Mouse (Mus musculus): ENCODE data around the gene Olfr1082. TPM values are rescaled to one million over a fixed set of nuclear protein-coding genes. Genes with fewer than 3 reads are reported as not detected.
"Not testable (repeated sequence)": the region's sequence is repeated elsewhere in the genome, so short reads cannot be mapped to it uniquely, and the experiment has no call there.

Olfr1082 gene
- polyA plus RNA-seq (2014; fragmentation: Nextera tagmentation; extraction: Ambion mirVana), result not detected in 2 replicates

- not testable (repeated sequence) for H3K9ac ChIP-seq (replicated peaks; ENCODE audit: low read length); H3K4me2 ChIP-seq (ENCODE audit: low read length); H3K36me3 ChIP-seq (ENCODE audit: control insufficient read depth, insufficient read depth, low read length); H3K9me3 ChIP-seq (ENCODE audit: control insufficient read depth, low read length); H3K27me3 ChIP-seq (ENCODE audit: control insufficient read depth, insufficient read depth, low read length); ATAC-seq (ENCODE audit: low FRiP score, low TSS enrichment); H3K4me1 ChIP-seq (ENCODE audit: control insufficient read depth, insufficient read depth, low read length); DNase-seq; H3K27ac ChIP-seq (replicated peaks; ENCODE audit: low read depth, low read length); H3K4me3 ChIP-seq (replicated peaks; ENCODE audit: low read depth, low read length)
- WGBS, result 40% methylated on average over 1 of the region's 1 CpGs
Observed at GRCm38 (mm10) chr2:86598866-86599265, at the start of gene Olfr1082. Gene Olfr1082, minus strand, starts transcription at chr2:86598966.

DNA sequence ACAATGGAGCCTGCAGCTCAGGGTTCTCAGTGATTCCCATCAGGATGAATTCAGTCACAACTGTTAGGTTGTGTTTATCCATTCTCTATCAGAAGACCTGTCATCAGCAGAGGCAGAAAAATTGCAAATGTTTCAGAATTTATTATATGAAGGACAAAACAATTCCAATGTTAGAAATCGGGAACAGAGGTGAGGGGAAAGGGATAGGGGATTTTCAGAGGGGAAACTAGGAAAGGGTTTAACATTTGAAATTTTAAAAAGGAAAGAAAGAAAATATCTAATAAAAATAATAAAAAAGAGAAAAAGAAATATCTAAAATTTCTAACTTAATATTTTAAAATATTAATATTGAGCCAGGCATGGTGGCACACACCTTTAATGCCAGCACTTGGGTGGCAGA, 40.9 kb upstream of the Olfr1082 start, which contains the start of gene Olfr1084:
TSS of gene Olfr1084 (minus strand) at position 101 of the 400 bp plus-strand sequence.
- H3K9ac ChIP-seq (replicated peaks; ENCODE audit: low read length), result not testable (repeated sequence)

GRCm38 (mm10) chr2:86558135-86558534, 40.6 kb downstream of the Olfr1082 start, which contains the start of gene Olfr1080:
Gene Olfr1080, minus strand, starts transcription at chr2:86558235.
- H3K4me3 ChIP-seq (replicated peaks; ENCODE audit: low read depth, low read length); H3K27me3 ChIP-seq (ENCODE audit: control insufficient read depth, insufficient read depth, low read length); H3K36me3 ChIP-seq (ENCODE audit: control insufficient read depth, insufficient read depth, low read length); H3K27ac ChIP-seq (replicated peaks; ENCODE audit: low read depth, low read length); H3K9me3 ChIP-seq (ENCODE audit: control insufficient read depth, low read length); H3K4me1 ChIP-seq (ENCODE audit: control insufficient read depth, insufficient read depth, low read length); DNase-seq; H3K4me2 ChIP-seq (ENCODE audit: low read length); H3K9ac ChIP-seq (replicated peaks; ENCODE audit: low read length); ATAC-seq (ENCODE audit: low FRiP score, low TSS enrichment): not testable (repeated sequence)

More for the DNA sequence above, 40.9 kb upstream of the Olfr1082 start, which contains the start of gene Olfr1084:
- H3K9me3 ChIP-seq (ENCODE audit: control insufficient read depth, low read length); H3K4me1 ChIP-seq (ENCODE audit: control insufficient read depth, insufficient read depth, low read length); H3K27ac ChIP-seq (replicated peaks; ENCODE audit: low read depth, low read length); H3K27me3 ChIP-seq (ENCODE audit: control insufficient read depth, insufficient read depth, low read length); H3K36me3 ChIP-seq (ENCODE audit: control insufficient read depth, insufficient read depth, low read length); DNase-seq; ATAC-seq (ENCODE audit: low FRiP score, low TSS enrichment); H3K4me2 ChIP-seq (ENCODE audit: low read length); H3K4me3 ChIP-seq (replicated peaks; ENCODE audit: low read depth, low read length): not testable (repeated sequence)
- WGBS, result 91% methylated on average over 1 of the region's 1 CpGs

Other genes starting within 250 kb of the Olfr1082 start
- gene Olfr1055, start 248.7 kb downstream of the Olfr1082 start, polyA plus RNA-seq (2014; fragmentation: Nextera tagmentation; extraction: Ambion mirVana), result not detected in 2 replicates
- not detected in 2 replicates for gene Olfr1056, start 236.5 kb downstream of the Olfr1082 start, polyA plus RNA-seq (2014; fragmentation: Nextera tagmentation; extraction: Ambion mirVana)
- not detected in 2 replicates for gene Olfr1057, start 220.6 kb downstream of the Olfr1082 start, polyA plus RNA-seq (2014; fragmentation: Nextera tagmentation; extraction: Ambion mirVana)
- not detected in 2 replicates for gene Olfr1058, start 210.4 kb downstream of the Olfr1082 start, polyA plus RNA-seq (2014; fragmentation: Nextera tagmentation; extraction: Ambion mirVana)
- not detected in 2 replicates for gene Olfr1061, start 184.9 kb downstream of the Olfr1082 start, polyA plus RNA-seq (2014; fragmentation: Nextera tagmentation; extraction: Ambion mirVana)
- gene Olfr1062, start 172.2 kb downstream of the Olfr1082 start, polyA plus RNA-seq (2014; fragmentation: Nextera tagmentation; extraction: Ambion mirVana), result not detected in 2 replicates
- not detected in 2 replicates for gene Olfr1065, start 148.4 kb downstream of the Olfr1082 start, polyA plus RNA-seq (2014; fragmentation: Nextera tagmentation; extraction: Ambion mirVana)
- gene Olfr1066, start 142.7 kb downstream of the Olfr1082 start, polyA plus RNA-seq (2014; fragmentation: Nextera tagmentation; extraction: Ambion mirVana), result not detected in 2 replicates
- not detected in 2 replicates for gene Olfr228, start 111.6 kb downstream of the Olfr1082 start, polyA plus RNA-seq (2014; fragmentation: Nextera tagmentation; extraction: Ambion mirVana)
- gene Olfr1076, start 90.5 kb downstream of the Olfr1082 start, polyA plus RNA-seq (2014; fragmentation: Nextera tagmentation; extraction: Ambion mirVana), result not detected in 2 replicates
- not detected in 2 replicates for gene Olfr1079, start 56.5 kb downstream of the Olfr1082 start, polyA plus RNA-seq (2014; fragmentation: Nextera tagmentation; extraction: Ambion mirVana)
- gene Olfr1080, start 40.7 kb downstream of the Olfr1082 start, polyA plus RNA-seq (2014; fragmentation: Nextera tagmentation; extraction: Ambion mirVana), result not detected in 2 replicates
- not detected in 2 replicates for gene Olfr1084, start 40.8 kb upstream of the Olfr1082 start, polyA plus RNA-seq (2014; fragmentation: Nextera tagmentation; extraction: Ambion mirVana)
- not detected in 2 replicates for gene Olfr1085, start 63.1 kb upstream of the Olfr1082 start, polyA plus RNA-seq (2014; fragmentation: Nextera tagmentation; extraction: Ambion mirVana)
- not detected in 2 replicates for gene Olfr1086, start 81.1 kb upstream of the Olfr1082 start, polyA plus RNA-seq (2014; fragmentation: Nextera tagmentation; extraction: Ambion mirVana)
- gene Olfr1087, start 99.4 kb upstream of the Olfr1082 start, polyA plus RNA-seq (2014; fragmentation: Nextera tagmentation; extraction: Ambion mirVana), result not detected in 2 replicates
- not detected in 2 replicates for gene Olfr1089, start 134.7 kb upstream of the Olfr1082 start, polyA plus RNA-seq (2014; fragmentation: Nextera tagmentation; extraction: Ambion mirVana)
- not detected in 2 replicates for gene Olfr1090, start 160.0 kb upstream of the Olfr1082 start, polyA plus RNA-seq (2014; fragmentation: Nextera tagmentation; extraction: Ambion mirVana)
- gene Olfr1093, start 183.5 kb upstream of the Olfr1082 start, polyA plus RNA-seq (2014; fragmentation: Nextera tagmentation; extraction: Ambion mirVana), result not detected in 2 replicates
- not detected in 2 replicates for gene Olfr141, start 211.1 kb upstream of the Olfr1082 start, polyA plus RNA-seq (2014; fragmentation: Nextera tagmentation; extraction: Ambion mirVana)
- not detected in 2 replicates for gene Olfr1094, start 225.7 kb upstream of the Olfr1082 start, polyA plus RNA-seq (2014; fragmentation: Nextera tagmentation; extraction: Ambion mirVana)

All from midbrain, embryonic 14.5 days (tissue).